Mouse (Mus musculus): ENCODE results near the gene Tmem116. TPM values are rescaled to one million over a fixed set of nuclear protein-coding genes. Genes with fewer than 3 reads are reported as not detected.

Gene Tmem116
- total and polyA plus RNA-seq, 3 experiments, result 1.3 to 3.2 (median 2.3) TPM

GRCm38 (mm10) chr5:121443548-121443947 lies 8.1 kb upstream of the Tmem116 start:
- DNase-seq (ENCODE audit: extremely low read depth), result peak; percentile 74
- in situ Hi-C loops (cut with MboI; ENCODE audit: low pct_ligation_motif_present, low pct_unique_long_range_greater_than_20kb, low sequenced_read_pairs) (no loop called here), dilution Hi-C loops (cut with MboI; ENCODE audit: extremely low pct_ligation_motif_present, extremely low pct_unique_long_range_greater_than_20kb, low sequenced_read_pairs) (no loop called here)
- Histone ChIP-seq H3K4me2 (ENCODE audit: insufficient read depth, low read depth, poor library complexity, severe bottlenecking) (no peak overlapping the region), H3K79me2 (replicated peaks; ENCODE audit: control insufficient read depth, extremely low read depth, insufficient read depth, poor library complexity, severe bottlenecking) (0 out of 2 replicates have a peak, but pooled peaks cover 3% of the 10 kb centered on the region), H3K27me3 (replicated peaks) (no peaks in the 10 kb centered on the region), H3K27ac (ENCODE audit: insufficient read depth, low read depth) (no peak overlapping the region), H3K9ac (ENCODE audit: insufficient read depth, low read depth) (no peak overlapping the region), H3K36me3 (replicated peaks in 1 of 2; ENCODE audit: control insufficient read depth in 1 of 2, insufficient read depth in 1 of 2, low read length in 1 of 2) (peaks cover 82 to 97% of the 10 kb centered on the region in 2 experiments), H3K4me1 (ENCODE audit: control insufficient read depth in 1 of 2, insufficient read depth in 2 of 2) (peaks cover 3 to 68% of the 10 kb centered on the region in 2 experiments; a peak in 3 of 4 replicates), H3K9me3 (replicated peaks; ENCODE audit: low read length) (peaks cover 2% of the 10 kb centered on the region), H3K4me3 (replicated peaks in 1 of 3; ENCODE audit: low read depth in 2 of 3, low read length in 2 of 3, poor library complexity in 1 of 3) (no peak overlapping the region)
- TF ChIP-seq ZNF384 (IDR thresholded peaks at IDR 0.05; ENCODE audit: low read depth, low read length) (peak; percentile 39; the same call in 1 of the 2 replicates), RAD21 (IDR thresholded peaks at IDR 0.05; ENCODE audit: low read depth, low read length) (no peak; the same call in none of the 2 replicates), MXI1 (IDR thresholded peaks at IDR 0.05; ENCODE audit: low read depth, low read length) (no peak), SMC3 (IDR thresholded peaks at IDR 0.05; ENCODE audit: low read depth, low read length) (peak; percentile 36), MAX (IDR thresholded peaks at IDR 0.05; ENCODE audit: low read length) (no peak), ETS1 (conservative IDR thresholded peaks at IDR 0.05; ENCODE audit: low read depth, low read length) (no peak), CHD2 (IDR thresholded peaks at IDR 0.05; ENCODE audit: low read length) (no peak), GABPA (IDR thresholded peaks at IDR 0.05; ENCODE audit: insufficient replicate concordance, low read depth, low read length) (no peak), CHD1 (IDR thresholded peaks at IDR 0.05; ENCODE audit: low read depth, low read length) (no peak), PAX5 (IDR thresholded peaks at IDR 0.05; ENCODE audit: low read length) (no peak), BHLHE40 (IDR thresholded peaks at IDR 0.05; ENCODE audit: low read depth, low read length) (no peak), UBTF (IDR thresholded peaks at IDR 0.05; ENCODE audit: low read depth, low read length) (no peak), CTCF (conservative IDR thresholded peaks at IDR 0.05 in 1 of 2, IDR thresholded peaks at IDR 0.05 in 1 of 2; ENCODE audit: low read depth in 2 of 2, low read length in 2 of 2) (peak in 1 of 2 experiments; percentile 58; a peak in 3 of 4 replicates), IRF4 (IDR thresholded peaks at IDR 0.05; ENCODE audit: low read depth, low read length) (no peak), JUN (IDR thresholded peaks at IDR 0.05; ENCODE audit: insufficient read depth, low read depth, low read length) (no peak), NRF1 (IDR thresholded peaks at IDR 0.05; ENCODE audit: low read depth, low read length) (no peak), TCF12 (IDR thresholded peaks at IDR 0.05; ENCODE audit: low read depth, low read length) (no peak), POLR2AphosphoS2 (IDR thresholded peaks at IDR 0.05; ENCODE audit: low read depth, low read length) (no peak; the same call in 1 of the 2 replicates)

- dilution Hi-C loops (cut with MboI; ENCODE audit: extremely low pct_ligation_motif_present, extremely low pct_unique_long_range_greater_than_20kb, low sequenced_read_pairs) (no loop called here), in situ Hi-C loops (cut with MboI; ENCODE audit: low pct_ligation_motif_present, low pct_unique_long_range_greater_than_20kb, low sequenced_read_pairs) (no loop called here)
- H3K9me3 ChIP-seq (replicated peaks; ENCODE audit: low read length), result peaks cover 2% of the 10 kb centered on the region
- peaks cover 5 to 71% of the 10 kb centered on the region in 2 experiments; a peak in 3 of 4 replicates for H3K4me1 ChIP-seq (ENCODE audit: control insufficient read depth in 1 of 2, insufficient read depth in 2 of 2)
- peaks cover 11% of the 10 kb centered on the region; the same call in 1 of the 2 replicates for H3K79me2 ChIP-seq (replicated peaks; ENCODE audit: control insufficient read depth, extremely low read depth, insufficient read depth, poor library complexity, severe bottlenecking)
- no peak overlapping the region for H3K4me2 ChIP-seq (ENCODE audit: insufficient read depth, low read depth, poor library complexity, severe bottlenecking)
- H3K27ac ChIP-seq (ENCODE audit: insufficient read depth, low read depth), result no peak overlapping the region
- no peak for DNase-seq (ENCODE audit: extremely low read depth)
- H3K36me3 ChIP-seq (replicated peaks in 1 of 2; ENCODE audit: control insufficient read depth in 1 of 2, insufficient read depth in 1 of 2, low read length in 1 of 2), result peaks cover 79 to 94% of the 10 kb centered on the region in 2 experiments
- no peak overlapping the region for H3K9ac ChIP-seq (ENCODE audit: insufficient read depth, low read depth)
- no peak for TF ChIP-seq RCOR1 (conservative IDR thresholded peaks at IDR 0.05; ENCODE audit: low read depth, low read length)
- TF ChIP-seq POLR2AphosphoS2 (IDR thresholded peaks at IDR 0.05; ENCODE audit: low read depth, low read length), result no peak
- no peak for TF ChIP-seq EP300 (IDR thresholded peaks at IDR 0.05; ENCODE audit: low read length)
- TF ChIP-seq MAX (IDR thresholded peaks at IDR 0.05; ENCODE audit: low read length), result no peak
- no peak for TF ChIP-seq MAFK (IDR thresholded peaks at IDR 0.05; ENCODE audit: insufficient replicate concordance, low read length)
- TF ChIP-seq USF2 (conservative IDR thresholded peaks at IDR 0.05; ENCODE audit: low read depth, low read length), result no peak
- no peak for TF ChIP-seq GABPA (IDR thresholded peaks at IDR 0.05; ENCODE audit: insufficient replicate concordance, low read depth, low read length)
- TF ChIP-seq UBTF (IDR thresholded peaks at IDR 0.05; ENCODE audit: low read depth, low read length), result no peak
- no peak for TF ChIP-seq NELFE (IDR thresholded peaks at IDR 0.05; ENCODE audit: low read depth, low read length)
- TF ChIP-seq ELF1 (IDR thresholded peaks at IDR 0.05; ENCODE audit: low read depth, low read length), result no peak
- TF ChIP-seq SMC3 (IDR thresholded peaks at IDR 0.05; ENCODE audit: low read depth, low read length), result no peak
- TF ChIP-seq TCF12 (IDR thresholded peaks at IDR 0.05; ENCODE audit: low read depth, low read length), result no peak
- TF ChIP-seq CHD1 (IDR thresholded peaks at IDR 0.05; ENCODE audit: low read depth, low read length), result no peak
- TF ChIP-seq CHD2 (IDR thresholded peaks at IDR 0.05; ENCODE audit: low read length), result no peak
- no peak for TF ChIP-seq JUN (IDR thresholded peaks at IDR 0.05; ENCODE audit: insufficient read depth, low read depth, low read length)
- no peak for TF ChIP-seq RAD21 (IDR thresholded peaks at IDR 0.05; ENCODE audit: low read depth, low read length)
- no peak for TF ChIP-seq BHLHE40 (IDR thresholded peaks at IDR 0.05; ENCODE audit: low read depth, low read length)
- TF ChIP-seq CTCF (conservative IDR thresholded peaks at IDR 0.05 in 1 of 2, IDR thresholded peaks at IDR 0.05 in 1 of 2; ENCODE audit: low read depth in 2 of 2, low read length in 2 of 2), result no peak
- no peaks in the 10 kb centered on the region for H3K27me3 ChIP-seq (replicated peaks)
- no peak overlapping the region for H3K4me3 ChIP-seq (replicated peaks in 1 of 3; ENCODE audit: low read depth in 2 of 3, low read length in 2 of 3, poor library complexity in 1 of 3)
These were observed 6.8 kb upstream of the Tmem116 start for GRCm38 (mm10) chr5:121444870-121445269.

Measured in CH12.LX (cell line).